Mouse (Mus musculus): ENCODE results near the gene Ppp1r11.

DNA sequence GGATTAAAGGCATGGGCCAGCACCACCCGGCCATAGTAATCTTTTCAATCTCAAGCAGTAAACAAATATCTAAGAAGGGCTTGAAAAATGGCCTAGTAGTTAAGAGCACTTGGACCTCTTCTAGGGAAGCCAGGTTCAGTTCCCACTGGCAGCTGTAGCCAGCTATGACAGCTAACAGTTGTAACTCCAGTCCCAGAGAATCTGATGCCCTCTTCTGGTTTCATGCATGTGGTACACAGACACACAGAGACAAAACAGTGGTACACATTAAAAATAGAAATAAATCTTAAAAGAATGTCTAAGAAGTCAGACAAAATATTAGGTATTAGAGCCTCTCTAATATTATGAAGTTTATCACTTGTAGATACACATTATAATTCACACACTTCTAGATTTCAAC, 9.6 kb upstream of the Ppp1r11 start:
- TF ChIP-seq POLR2A (IDR thresholded peaks at IDR 0.05; ENCODE audit: borderline replicate concordance, insufficient read depth, low read length) (no peak), CTCF (IDR thresholded peaks at IDR 0.05; ENCODE audit: borderline replicate concordance, insufficient read depth, low read depth, low read length) (no peak)

Data from cerebellum, adult 2 months (tissue).